Mouse (Mus musculus) MEL (cell line): ENCODE results near the gene D230025D16Rik. TPM values are rescaled to one million over a fixed set of nuclear protein-coding genes. Genes with fewer than 3 reads are reported as not detected.

Experiments used
- DNase-seq: peaks from one replicate; pipeline ENCODE4 v3.0.0; 2011; ENCODE audit warnings: low read depth, low spot score
- H3K27ac ChIP-seq: 2 replicates; pipeline ENCODE4 v1.5.1; 2012; ENCODE audit warnings: low read depth, mild to moderate bottlenecking, control low read depth, low read length, moderate library complexity; ENCODE audit not compliant: control insufficient read depth
- H3K27me3 ChIP-seq, 2 experiments: fragments of 150-350 bp in 1 of 2; sonication (generic) in 1 of 2; 2 replicates each; pipeline ENCODE4 v1.6.1; 2012; ENCODE audit warnings: low read length in 2 of 2, mild to moderate bottlenecking in 2 of 2, improper control_type of control experiment in 1 of 2, moderate library complexity in 1 of 2; ENCODE audit not compliant: insufficient read depth in 2 of 2, control insufficient read depth in 1 of 2
- H3K36me3 ChIP-seq, 2 experiments: 2 replicates each; pipeline ENCODE4 v1.6.1; 2012 to 2014; ENCODE audit warnings: low read length in 2 of 2, improper control_type of control experiment in 1 of 2, inconsistent platforms in 1 of 2, mild to moderate bottlenecking in 1 of 2; ENCODE audit not compliant: insufficient read depth in 2 of 2, control insufficient read depth in 1 of 2
- H3K4me1 ChIP-seq, 2 experiments: fragments of 150-350 bp in 1 of 2; sonication (generic) in 1 of 2; 2 replicates each; pipeline ENCODE4 v1.6.1; 2012; ENCODE audit warnings: low read length in 2 of 2, improper control_type of control experiment in 1 of 2, mild to moderate bottlenecking in 1 of 2; ENCODE audit not compliant: insufficient read depth in 2 of 2, control insufficient read depth in 1 of 2
- H3K4me3 ChIP-seq, 2 experiments: fragments of 150-350 bp in 1 of 2; sonication (generic) in 1 of 2; 2 replicates each; pipeline ENCODE4 v1.5.1; 2012; ENCODE audit warnings: low read depth in 2 of 2, low read length in 2 of 2, mild to moderate bottlenecking in 2 of 2, moderate library complexity in 2 of 2, control low read depth in 1 of 2, improper control_type of control experiment in 1 of 2; ENCODE audit not compliant: control insufficient read depth in 1 of 2, insufficient read depth in 1 of 2
- H3K79me2 ChIP-seq: 2 replicates; pipeline ENCODE4 v1.6.1; 2012; ENCODE audit warnings: mild to moderate bottlenecking, low read length, moderate library complexity; ENCODE audit not compliant: control insufficient read depth, poor library complexity, insufficient read depth
- H3K9ac ChIP-seq: 2 replicates; pipeline ENCODE4 v1.6.1; 2012; ENCODE audit warnings: low read depth, mild to moderate bottlenecking, control low read depth, low read length, moderate library complexity; ENCODE audit not compliant: control insufficient read depth, poor library complexity, severe bottlenecking
- H3K9me3 ChIP-seq: fragments of 150-350 bp; sonication (generic); replicated peaks from 2 replicates; pipeline ENCODE4 v1.6.1; 2012; ENCODE audit warnings: mild to moderate bottlenecking, low read length, improper control_type of control experiment, moderate library complexity; ENCODE audit not compliant: insufficient read depth
- CHD1 ChIP-seq: IDR thresholded peaks from 2 replicates; pipeline ENCODE4 v1.6.1; 2012; ENCODE audit warnings: low read depth, mild to moderate bottlenecking, inconsistent platforms, low read length, improper control_type of control experiment
- CHD2 ChIP-seq: IDR thresholded peaks from 2 replicates; pipeline ENCODE4 v1.6.1; 2011; ENCODE audit warnings: low read length, improper control_type of control experiment
- CTCF ChIP-seq, 3 experiments: IDR thresholded peaks in 2 of 3; conservative IDR thresholded peaks in 1 of 3; 2 replicates each; pipeline ENCODE4 v1.5.1; 2011 to 2012; ENCODE audit warnings: low read length in 3 of 3, low read depth in 2 of 3, mild to moderate bottlenecking in 2 of 3, improper control_type of control experiment in 1 of 3, inconsistent platforms in 1 of 3, mixed read lengths in 1 of 3, moderate library complexity in 1 of 3; ENCODE audit not compliant: control insufficient read depth in 1 of 3, insufficient read depth in 1 of 3, poor library complexity in 1 of 3, severe bottlenecking in 1 of 3
- ELF1 ChIP-seq: IDR thresholded peaks from 2 replicates; pipeline ENCODE4 v1.6.1; 2014; ENCODE audit warnings: low read depth, mild to moderate bottlenecking, inconsistent platforms, low read length, improper control_type of control experiment, moderate library complexity
- GATA1 ChIP-seq: IDR thresholded peaks from 2 replicates; pipeline ENCODE4 v1.6.1; 2011; ENCODE audit warnings: low read depth, low read length, improper control_type of control experiment
- HCFC1 ChIP-seq: IDR thresholded peaks from 2 replicates; pipeline ENCODE4 v1.6.1; 2012; ENCODE audit warnings: low read depth, mild to moderate bottlenecking, inconsistent platforms, low read length, improper control_type of control experiment, moderate library complexity
- KAT2A ChIP-seq: conservative IDR thresholded peaks from 2 replicates; pipeline ENCODE4 v1.6.1; 2012; ENCODE audit warnings: low read depth, low read length, improper control_type of control experiment, inconsistent platforms
- MAZ ChIP-seq: IDR thresholded peaks from 2 replicates; pipeline ENCODE4 v1.6.1; 2012; ENCODE audit warnings: low read depth, mild to moderate bottlenecking, inconsistent platforms, low read length, improper control_type of control experiment
- MEF2A ChIP-seq: IDR thresholded peaks from 2 replicates; pipeline ENCODE4 v1.6.1; 2014; ENCODE audit warnings: low read depth, mild to moderate bottlenecking, inconsistent platforms, low read length, improper control_type of control experiment; ENCODE audit not compliant: poor library complexity, insufficient replicate concordance, severe bottlenecking; ENCODE audit errors: extremely low read depth
- MYB ChIP-seq: IDR thresholded peaks from 2 replicates; pipeline ENCODE4 v1.6.1; 2011; ENCODE audit warnings: mild to moderate bottlenecking, low read depth, low read length, improper control_type of control experiment
- MYC ChIP-seq: IDR thresholded peaks from 2 replicates; pipeline ENCODE4 v1.6.1; 2011; ENCODE audit warnings: low read depth, mild to moderate bottlenecking, low read length, improper control_type of control experiment, moderate library complexity
- NRF1 ChIP-seq: IDR thresholded peaks from 2 replicates; pipeline ENCODE4 v1.6.1; 2014; ENCODE audit warnings: low read depth, mild to moderate bottlenecking, inconsistent platforms, low read length, improper control_type of control experiment, moderate library complexity; ENCODE audit not compliant: poor library complexity, insufficient read depth, severe bottlenecking
- POLR2AphosphoS2 ChIP-seq: IDR thresholded peaks from 2 replicates; pipeline ENCODE4 v1.6.1; 2011; ENCODE audit warnings: low read length, improper control_type of control experiment
- POLR2AphosphoS5 ChIP-seq: IDR thresholded peaks from 2 replicates; pipeline ENCODE4 v1.6.1; 2012; ENCODE audit warnings: low read depth, borderline replicate concordance, mild to moderate bottlenecking, inconsistent platforms, low read length, moderate library complexity, mixed read lengths
- RAD21 ChIP-seq: IDR thresholded peaks from 2 replicates; pipeline ENCODE4 v1.6.1; 2011; ENCODE audit warnings: mild to moderate bottlenecking, low read depth, low read length, improper control_type of control experiment
- RCOR1 ChIP-seq: IDR thresholded peaks from 2 replicates; pipeline ENCODE4 v1.6.1; 2012; ENCODE audit warnings: low read depth, mild to moderate bottlenecking, inconsistent platforms, low read length, improper control_type of control experiment
- SIN3A ChIP-seq: IDR thresholded peaks from 2 replicates; pipeline ENCODE4 v1.6.1; 2012; ENCODE audit warnings: low read length, improper control_type of control experiment, inconsistent platforms
- SMC3 ChIP-seq: IDR thresholded peaks from 2 replicates; pipeline ENCODE4 v1.6.1; 2011; ENCODE audit warnings: low read depth, low read length, improper control_type of control experiment
- TBP ChIP-seq: IDR thresholded peaks from 2 replicates; pipeline ENCODE4 v1.8.0; 2011; ENCODE audit warnings: low read depth, low read length, improper control_type of control experiment
- TCF12 ChIP-seq: IDR thresholded peaks from 2 replicates; pipeline ENCODE4 v1.6.1; 2014; ENCODE audit warnings: low read depth, mild to moderate bottlenecking, inconsistent platforms, low read length, improper control_type of control experiment, moderate library complexity
- USF2 ChIP-seq, 2 experiments: IDR thresholded peaks; 2 replicates each; pipeline ENCODE4 v1.6.1; 2011 to 2012; ENCODE audit warnings: improper control_type of control experiment in 2 of 2, low read length in 2 of 2, borderline replicate concordance in 1 of 2, inconsistent platforms in 1 of 2, low read depth in 1 of 2, mild to moderate bottlenecking in 1 of 2; ENCODE audit not compliant: insufficient read depth in 1 of 2
- ZC3H11A ChIP-seq: IDR thresholded peaks from 2 replicates; pipeline ENCODE4 v1.6.1; 2012; ENCODE audit warnings: low read depth, mild to moderate bottlenecking, inconsistent platforms, low read length, improper control_type of control experiment
- ZNF384 ChIP-seq: IDR thresholded peaks from 2 replicates; pipeline ENCODE4 v1.6.1; 2012; ENCODE audit warnings: low read depth, mild to moderate bottlenecking, inconsistent platforms, low read length, improper control_type of control experiment
- polyA plus RNA-seq, 2 experiments: library from polyadenylated mRNA; stranded (reverse) in 1 of 2; unstranded in 1 of 2; fragments of >175 nt in 1 of 2; fragments of >200 nt in 1 of 2; gene quantifications; 2 replicates each; pipeline versions ENCODE4 v1.2.1 to v1.2.4; 2012; ENCODE audit warnings: low replicate concordance in 2 of 2, low read depth in 1 of 2; ENCODE audit not compliant: insufficient read length in 2 of 2, insufficient read depth in 1 of 2, missing spikeins in 1 of 2
- total RNA-seq: library from RNA; depleted of rRNA; stranded (reverse); fragments of 300-350 nt; gene quantifications from 2 replicates; pipeline ENCODE4 v1.2.3, GENCODE M21; 2012

The D230025D16Rik gene
- total and polyA plus RNA-seq, 3 experiments: 18.3 to 22.4 TPM; not detected in 1

- Histone ChIP-seq H3K27me3 (no peaks in the 10 kb centered on the region), H3K9me3 (no peaks in the 10 kb centered on the region), H3K79me2 (peaks cover 3% of the 10 kb centered on the region), H3K36me3 (peaks cover 0 to 20% of the 10 kb centered on the region in 2 experiments; a peak in 2 of 4 replicates), H3K9ac (no peak overlapping the region), H3K4me3 (no peak overlapping the region), H3K27ac (no peak overlapping the region), H3K4me1 (peaks cover 8 to 32% of the 10 kb centered on the region in 2 experiments)
- no peak for DNase-seq
- TF ChIP-seq ZC3H11A (no peak), MYB (no peak), TCF12 (no peak), MEF2A (no peak), POLR2AphosphoS5 (no peak), GATA1 (no peak), POLR2AphosphoS2 (no peak), ELF1 (no peak), MYC (no peak), RAD21 (no peak), CTCF (IDR thresholded peaks at IDR 0.05 in 2 of 3, conservative IDR thresholded peaks at IDR 0.05 in 1 of 3; ENCODE audit: control insufficient read depth in 1 of 3, insufficient read depth in 1 of 3, low read depth in 2 of 3, low read length in 3 of 3, poor library complexity in 1 of 3, severe bottlenecking in 1 of 3) (no peak), SIN3A (no peak)
Observed at GRCm38 (mm10) chr8:105285514-105285913, 60.6 kb downstream of the D230025D16Rik start.

- H3K9ac ChIP-seq: no peak overlapping the region
- H3K36me3 ChIP-seq: peaks cover 0 to 18% of the 10 kb centered on the region in 2 experiments; a peak in 2 of 4 replicates
- peak; percentile 59 for DNase-seq
- peaks cover 3% of the 10 kb centered on the region for H3K79me2 ChIP-seq
- no peak overlapping the region for H3K4me3 ChIP-seq
- no peaks in the 10 kb centered on the region for H3K9me3 ChIP-seq
- no peaks in the 10 kb centered on the region for H3K27me3 ChIP-seq
- no peak overlapping the region for H3K27ac ChIP-seq
- no peak for TF ChIP-seq KAT2A
- peak; percentile 42; the same call in 1 of the 2 replicates for TF ChIP-seq SMC3
- no peak for TF ChIP-seq CHD2
- TF ChIP-seq CHD1: no peak
- TF ChIP-seq ZC3H11A: peak; percentile 54
- no peak for TF ChIP-seq USF2 (IDR thresholded peaks at IDR 0.05; ENCODE audit: borderline replicate concordance in 1 of 2, insufficient read depth in 1 of 2, low read depth in 1 of 2, low read length in 2 of 2)
- no peak for TF ChIP-seq HCFC1
- TF ChIP-seq POLR2AphosphoS5: no peak
- no peak for TF ChIP-seq NRF1
- TF ChIP-seq ZNF384: no peak
- no peak for TF ChIP-seq TBP
- no peak for TF ChIP-seq RCOR1
- TF ChIP-seq MEF2A: no peak
- TF ChIP-seq RAD21: peak; percentile 67
- no peak for TF ChIP-seq MAZ
- TF ChIP-seq CTCF (IDR thresholded peaks at IDR 0.05 in 2 of 3, conservative IDR thresholded peaks at IDR 0.05 in 1 of 3; ENCODE audit: control insufficient read depth in 1 of 3, insufficient read depth in 1 of 3, low read depth in 2 of 3, low read length in 3 of 3, poor library complexity in 1 of 3, severe bottlenecking in 1 of 3): peak in 2 of 3 experiments; percentile 10 to 63; a peak in 2 of 6 replicates
- peaks cover 8 to 34% of the 10 kb centered on the region in 2 experiments for H3K4me1 ChIP-seq
Observed at GRCm38 (mm10) chr8:105286907-105287306, 62.0 kb downstream of the D230025D16Rik start.
